Mouse (Mus musculus): ENCODE results near the gene Elmo1. TPM values are rescaled to one million over a fixed set of nuclear protein-coding genes. Genes with fewer than 3 reads are reported as not detected.

The Elmo1 gene
- polyA plus RNA-seq, 1 experiment from 2014 or later: 10.6 TPM

DNA sequence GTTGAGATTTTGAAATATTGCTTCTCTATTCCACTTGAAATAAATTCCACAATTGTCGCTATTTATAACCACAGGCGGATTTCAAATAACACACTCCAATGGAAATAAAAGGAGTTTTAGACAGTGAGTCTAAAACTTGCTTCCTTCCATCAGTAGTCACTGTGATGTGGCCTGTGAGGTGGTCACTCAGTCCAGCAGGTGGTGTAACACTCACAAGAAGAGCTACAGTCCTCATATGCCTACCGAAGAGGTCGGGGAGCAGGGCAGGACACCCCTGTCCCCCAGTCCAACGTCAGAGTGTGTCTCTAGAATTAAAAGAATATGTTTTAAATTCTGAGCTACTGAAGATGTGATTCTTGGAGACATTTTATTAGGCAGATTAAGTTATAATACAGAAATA, 229.8 kb downstream of the Elmo1 start:
- Histone ChIP-seq H3K27me3 (replicated peaks; ENCODE audit: control insufficient read depth, insufficient read depth, low read length) (no peaks in the 10 kb centered on the region), H3K4me2 (no peak overlapping the region), H3K9me3 (ENCODE audit: control insufficient read depth, low read length) (no peaks in the 10 kb centered on the region), H3K36me3 (ENCODE audit: control insufficient read depth, insufficient read depth, low read length) (no peaks in the 10 kb centered on the region), H3K9ac (ENCODE audit: low read depth, low read length) (no peak overlapping the region), H3K27ac (ENCODE audit: low read depth, low read length) (no peak overlapping the region), H3K4me1 (replicated peaks; ENCODE audit: control insufficient read depth, insufficient read depth, low read length) (no peaks in the 10 kb centered on the region), H3K4me3 (ENCODE audit: low read depth, low read length) (no peak overlapping the region)
- no peak for ATAC-seq (replicated peaks; ENCODE audit: low FRiP score)
- 83% methylated on average over 5 of the region's 5 CpGs for WGBS
- DNase-seq (ENCODE audit: low spot score): no peak

DNA sequence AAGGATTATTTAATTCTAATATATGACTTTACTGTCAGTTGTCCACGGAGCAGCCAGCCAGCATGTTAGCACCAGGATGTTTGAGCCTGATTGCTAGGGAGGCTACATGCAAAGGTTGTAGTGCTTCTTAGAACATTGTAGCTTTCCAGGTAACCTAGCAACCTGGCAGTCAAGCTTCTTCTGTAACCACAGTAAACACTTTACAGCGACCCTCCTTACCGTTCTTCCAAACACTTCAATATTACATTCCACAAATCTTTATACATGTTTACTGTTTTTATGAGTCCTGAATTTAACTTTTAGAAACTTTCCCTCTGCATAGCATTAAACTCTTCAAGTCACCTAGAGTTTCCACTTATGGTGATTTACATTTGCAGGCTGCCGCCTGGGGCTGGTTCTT, 233.1 kb downstream of the Elmo1 start:
- 91% methylated on average over 4 of the region's 4 CpGs for WGBS
- DNase-seq (ENCODE audit: low spot score): no peak
- H3K4me1 ChIP-seq (replicated peaks; ENCODE audit: control insufficient read depth, insufficient read depth, low read length): no peaks in the 10 kb centered on the region
- no peaks in the 10 kb centered on the region for H3K9me3 ChIP-seq (ENCODE audit: control insufficient read depth, low read length)
- no peaks in the 10 kb centered on the region for H3K27me3 ChIP-seq (replicated peaks; ENCODE audit: control insufficient read depth, insufficient read depth, low read length)
- H3K27ac ChIP-seq (ENCODE audit: low read depth, low read length): no peak overlapping the region
- H3K4me2 ChIP-seq: no peak overlapping the region
- no peaks in the 10 kb centered on the region for H3K36me3 ChIP-seq (ENCODE audit: control insufficient read depth, insufficient read depth, low read length)
- no peak overlapping the region for H3K4me3 ChIP-seq (ENCODE audit: low read depth, low read length)
- no peak for ATAC-seq (replicated peaks; ENCODE audit: low FRiP score)
- H3K9ac ChIP-seq (ENCODE audit: low read depth, low read length): no peak overlapping the region

DNA sequence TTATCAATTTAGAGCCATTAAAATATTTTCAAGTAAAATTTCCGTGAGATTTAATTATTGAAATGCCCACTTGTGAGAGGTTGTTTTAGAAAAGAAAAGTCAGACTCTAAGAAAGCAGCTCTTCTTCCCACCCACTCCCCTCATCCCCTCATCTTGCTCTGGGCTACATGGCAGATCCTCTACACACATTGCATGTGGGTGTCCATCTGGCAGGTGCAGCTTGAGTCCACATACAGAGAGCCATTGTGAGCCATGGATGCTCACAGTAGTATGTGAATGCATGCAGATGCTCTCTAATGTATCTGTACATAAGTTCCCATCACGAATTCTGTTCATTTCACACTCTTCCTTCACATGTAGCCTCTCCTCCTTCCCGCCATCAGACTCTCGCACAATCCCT, 236.7 kb downstream of the Elmo1 start:
- Histone ChIP-seq H3K9me3 (ENCODE audit: control insufficient read depth, low read length) (no peaks in the 10 kb centered on the region), H3K4me1 (replicated peaks; ENCODE audit: control insufficient read depth, insufficient read depth, low read length) (no peaks in the 10 kb centered on the region), H3K27me3 (replicated peaks; ENCODE audit: control insufficient read depth, insufficient read depth, low read length) (no peaks in the 10 kb centered on the region), H3K4me2 (no peak overlapping the region), H3K27ac (ENCODE audit: low read depth, low read length) (no peak overlapping the region), H3K4me3 (ENCODE audit: low read depth, low read length) (no peak overlapping the region), H3K36me3 (ENCODE audit: control insufficient read depth, insufficient read depth, low read length) (no peaks in the 10 kb centered on the region), H3K9ac (ENCODE audit: low read depth, low read length) (no peak overlapping the region)
- DNase-seq (ENCODE audit: low spot score) (no peak), ATAC-seq (replicated peaks; ENCODE audit: low FRiP score) (no peak)
- WGBS: 81% methylated on average over 4 of the region's 4 CpGs

DNA sequence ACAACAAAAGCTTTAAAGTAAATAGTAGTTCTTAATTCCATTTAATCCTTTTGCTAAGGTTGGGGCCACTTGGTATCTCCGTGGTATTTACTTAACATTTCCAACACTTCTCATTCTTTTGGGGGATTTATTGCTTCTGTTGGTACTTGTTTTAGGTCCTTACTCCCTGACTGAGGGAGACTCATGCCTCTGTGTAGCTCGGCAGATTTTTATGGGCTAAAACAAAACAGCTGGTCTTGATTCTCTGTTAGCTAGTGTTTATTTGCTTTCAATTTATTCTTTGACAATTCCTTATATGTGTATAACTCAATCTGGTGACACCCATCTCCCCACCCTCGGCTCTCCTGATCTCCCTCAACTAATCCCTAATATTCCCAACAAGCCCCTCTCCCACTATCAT, 237.6 kb downstream of the Elmo1 start:
- no peak overlapping the region for H3K4me3 ChIP-seq (ENCODE audit: low read depth, low read length)
- ATAC-seq (replicated peaks; ENCODE audit: low FRiP score): no peak
- H3K4me1 ChIP-seq (replicated peaks; ENCODE audit: control insufficient read depth, insufficient read depth, low read length): no peaks in the 10 kb centered on the region

DNA sequence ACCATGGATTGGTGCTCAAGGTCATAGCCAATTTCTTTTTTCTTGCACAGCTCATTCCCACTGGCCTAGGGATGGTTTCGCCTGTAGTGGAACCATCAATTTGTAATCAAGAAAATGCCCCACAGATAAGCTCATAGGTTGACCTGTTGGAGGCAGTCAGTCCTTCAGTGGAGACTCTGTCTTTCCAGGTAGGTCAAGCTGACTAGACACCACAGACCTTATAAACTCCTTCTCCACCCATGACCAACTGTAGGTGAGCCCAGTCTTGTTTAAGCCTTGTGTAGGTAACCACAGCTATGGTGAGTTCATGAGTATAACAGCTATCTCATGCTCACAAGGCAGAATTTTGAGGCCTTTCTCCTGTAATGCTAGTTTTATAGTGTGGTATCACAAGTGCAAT, 238.3 kb downstream of the Elmo1 start:
- H3K9ac ChIP-seq (ENCODE audit: low read depth, low read length): no peak overlapping the region
- no peaks in the 10 kb centered on the region for H3K27me3 ChIP-seq (replicated peaks; ENCODE audit: control insufficient read depth, insufficient read depth, low read length)
- H3K9me3 ChIP-seq (ENCODE audit: control insufficient read depth, low read length): no peaks in the 10 kb centered on the region
- ATAC-seq (replicated peaks; ENCODE audit: low FRiP score) (no peak), DNase-seq (ENCODE audit: low spot score) (no peak)
- WGBS: 85% methylated on average over 1 of the region's 1 CpGs
- no peak overlapping the region for H3K4me3 ChIP-seq (ENCODE audit: low read depth, low read length)
- no peak overlapping the region for H3K27ac ChIP-seq (ENCODE audit: low read depth, low read length)
- H3K36me3 ChIP-seq (ENCODE audit: control insufficient read depth, insufficient read depth, low read length): no peaks in the 10 kb centered on the region
- no peak overlapping the region for H3K4me2 ChIP-seq
- H3K4me1 ChIP-seq (replicated peaks; ENCODE audit: control insufficient read depth, insufficient read depth, low read length): no peaks in the 10 kb centered on the region

More for the DNA sequence above, 237.6 kb downstream of the Elmo1 start:
- Histone ChIP-seq H3K9ac (ENCODE audit: low read depth, low read length) (no peak overlapping the region), H3K27me3 (replicated peaks; ENCODE audit: control insufficient read depth, insufficient read depth, low read length) (no peaks in the 10 kb centered on the region), H3K36me3 (ENCODE audit: control insufficient read depth, insufficient read depth, low read length) (no peaks in the 10 kb centered on the region), H3K4me2 (no peak overlapping the region), H3K9me3 (ENCODE audit: control insufficient read depth, low read length) (no peaks in the 10 kb centered on the region), H3K27ac (ENCODE audit: low read depth, low read length) (no peak overlapping the region)
- DNase-seq (ENCODE audit: low spot score): no peak
- WGBS: 70% methylated on average over 3 of the region's 3 CpGs

DNA sequence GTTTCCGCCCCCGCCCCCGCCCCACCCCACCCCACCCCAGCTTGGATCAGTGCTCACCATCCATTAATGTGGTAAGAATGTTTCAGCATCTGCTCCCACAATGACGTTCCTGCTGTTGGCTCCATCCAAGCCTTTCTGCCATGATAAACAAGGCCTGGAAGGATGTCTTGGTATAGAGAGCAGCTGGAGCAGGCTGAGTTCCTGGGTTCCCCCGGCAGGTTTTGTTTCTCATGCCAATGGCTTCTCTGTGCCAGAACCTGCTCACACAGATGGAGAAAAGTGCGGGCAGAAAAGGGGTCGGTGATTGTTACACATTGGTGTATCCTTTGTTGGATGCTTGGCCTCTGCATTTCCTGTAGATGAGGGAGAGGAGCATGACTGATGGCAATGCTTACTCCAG, 240.6 kb downstream of the Elmo1 start:
- DNase-seq (ENCODE audit: low spot score): no peak
- no peaks in the 10 kb centered on the region for H3K36me3 ChIP-seq (ENCODE audit: control insufficient read depth, insufficient read depth, low read length)
- 85% methylated on average over 7 of the region's 7 CpGs for WGBS
- H3K9ac ChIP-seq (ENCODE audit: low read depth, low read length): no peak overlapping the region
- H3K27ac ChIP-seq (ENCODE audit: low read depth, low read length): no peak overlapping the region
- no peaks in the 10 kb centered on the region for H3K27me3 ChIP-seq (replicated peaks; ENCODE audit: control insufficient read depth, insufficient read depth, low read length)
- no peaks in the 10 kb centered on the region for H3K9me3 ChIP-seq (ENCODE audit: control insufficient read depth, low read length)
- H3K4me2 ChIP-seq: no peak overlapping the region
- no peak for ATAC-seq (replicated peaks; ENCODE audit: low FRiP score)
- no peak overlapping the region for H3K4me3 ChIP-seq (ENCODE audit: low read depth, low read length)
- no peaks in the 10 kb centered on the region for H3K4me1 ChIP-seq (replicated peaks; ENCODE audit: control insufficient read depth, insufficient read depth, low read length)

DNA sequence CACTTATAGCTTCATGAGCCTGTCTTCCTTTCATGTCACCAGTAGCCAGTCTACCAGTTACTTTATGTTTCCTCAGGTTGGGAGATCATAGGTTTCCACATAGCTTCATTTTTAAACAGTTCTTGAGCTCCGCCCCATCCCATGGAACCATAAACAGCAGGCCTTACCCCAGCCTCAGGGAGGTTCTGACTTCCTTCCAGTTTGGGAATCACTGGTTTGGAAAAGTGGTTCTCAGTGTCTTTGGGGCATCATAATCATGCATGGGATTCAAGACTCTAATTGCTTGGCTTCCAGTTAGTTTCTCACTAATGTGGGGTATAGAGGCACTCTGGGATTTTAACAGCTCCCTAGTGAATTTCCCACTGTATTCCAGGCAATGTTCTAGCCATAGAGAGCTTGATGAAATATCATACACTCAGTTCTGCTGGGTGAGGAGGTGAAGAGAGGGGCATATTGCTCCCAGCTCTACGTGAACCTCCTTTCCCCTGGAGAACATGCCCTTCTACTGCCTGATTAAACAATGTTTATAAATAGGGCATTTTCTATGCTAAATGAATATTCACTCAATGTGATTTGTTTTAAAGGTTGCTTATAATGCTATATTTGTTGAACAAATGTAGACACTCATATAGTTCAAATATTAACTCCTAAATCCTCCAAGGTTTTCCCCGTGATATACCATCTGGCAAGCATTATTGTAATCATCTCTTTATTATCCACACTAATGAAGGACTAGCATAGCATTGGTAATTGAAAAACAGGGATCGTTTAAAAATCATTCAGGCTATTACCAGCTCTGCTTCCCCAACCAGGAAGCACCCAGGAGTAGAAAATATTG, 244.9 kb downstream of the Elmo1 start:
- Histone ChIP-seq H3K27me3 (replicated peaks; ENCODE audit: control insufficient read depth, insufficient read depth, low read length) (no peaks in the 10 kb centered on the region), H3K4me3 (ENCODE audit: low read depth, low read length) (no peak overlapping the region), H3K36me3 (ENCODE audit: control insufficient read depth, insufficient read depth, low read length) (no peaks in the 10 kb centered on the region), H3K9me3 (ENCODE audit: control insufficient read depth, low read length) (no peaks in the 10 kb centered on the region), H3K27ac (ENCODE audit: low read depth, low read length) (no peak overlapping the region), H3K4me1 (replicated peaks; ENCODE audit: control insufficient read depth, insufficient read depth, low read length) (no peaks in the 10 kb centered on the region), H3K9ac (ENCODE audit: low read depth, low read length) (no peak overlapping the region), H3K4me2 (no peak overlapping the region)
- 82% methylated on average over 4 of the region's 4 CpGs for WGBS
- DNase-seq (ENCODE audit: low spot score): no peak
- ATAC-seq (replicated peaks; ENCODE audit: low FRiP score): no peak

DNA sequence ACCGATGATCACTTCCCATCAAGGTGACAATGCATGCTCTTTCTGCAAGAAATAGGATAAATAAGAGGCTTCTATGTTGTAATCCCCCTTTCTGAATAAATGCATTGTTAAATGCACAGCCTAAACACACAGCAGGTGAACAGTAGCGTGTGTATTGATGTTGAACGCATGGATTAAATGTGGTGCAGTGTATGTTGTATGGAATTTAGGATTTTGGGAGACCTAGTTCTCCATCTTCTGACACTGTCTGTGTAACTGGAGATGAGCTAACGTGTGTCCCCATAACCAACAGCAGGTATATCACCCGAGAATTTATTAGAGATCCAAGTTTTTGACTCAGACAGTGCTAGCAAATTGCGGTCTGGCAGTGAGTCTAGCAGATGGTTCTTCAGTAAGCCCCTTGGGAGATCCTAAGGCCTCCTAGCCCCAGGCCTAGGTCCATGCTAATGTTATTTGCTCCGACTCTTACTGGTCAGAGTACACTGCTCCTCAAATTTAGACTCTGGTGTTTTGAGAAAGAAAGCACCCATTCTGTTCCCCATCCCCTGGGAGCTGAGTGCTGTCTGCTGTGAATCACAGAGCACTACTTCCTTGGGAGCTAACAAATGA, 245.6 kb downstream of the Elmo1 start:
- Histone ChIP-seq H3K9ac (ENCODE audit: low read depth, low read length) (no peak overlapping the region), H3K4me1 (replicated peaks; ENCODE audit: control insufficient read depth, insufficient read depth, low read length) (no peaks in the 10 kb centered on the region), H3K9me3 (ENCODE audit: control insufficient read depth, low read length) (no peaks in the 10 kb centered on the region), H3K27ac (ENCODE audit: low read depth, low read length) (no peak overlapping the region), H3K36me3 (ENCODE audit: control insufficient read depth, insufficient read depth, low read length) (no peaks in the 10 kb centered on the region), H3K4me2 (no peak overlapping the region), H3K4me3 (ENCODE audit: low read depth, low read length) (no peak overlapping the region), H3K27me3 (replicated peaks; ENCODE audit: control insufficient read depth, insufficient read depth, low read length) (no peaks in the 10 kb centered on the region)
- no peak for DNase-seq (ENCODE audit: low spot score)
- ATAC-seq (replicated peaks; ENCODE audit: low FRiP score): no peak
- 85% methylated on average over 7 of the region's 7 CpGs for WGBS

DNA sequence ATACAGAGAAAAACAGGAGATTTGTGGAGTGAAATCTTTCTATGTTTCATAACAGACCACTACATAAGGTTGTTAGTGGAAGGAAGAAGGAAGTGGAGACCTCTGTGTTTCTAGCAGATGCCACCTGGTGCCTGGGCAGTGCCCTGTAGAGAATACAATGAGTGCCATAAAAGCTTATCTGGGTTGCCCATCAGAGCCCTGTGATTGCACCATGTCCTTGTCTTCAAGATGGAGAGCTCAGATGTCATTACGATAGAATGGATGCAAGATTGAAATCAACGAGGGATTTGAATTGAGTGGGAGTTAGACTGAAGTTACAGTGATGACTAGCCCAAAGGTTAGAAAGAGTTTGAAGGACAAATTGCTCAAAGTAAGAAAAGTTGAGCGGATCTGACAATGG, 252.5 kb downstream of the Elmo1 start:
- Histone ChIP-seq H3K4me3 (ENCODE audit: low read depth, low read length) (no peak overlapping the region), H3K27ac (ENCODE audit: low read depth, low read length) (no peak overlapping the region), H3K4me1 (replicated peaks; ENCODE audit: control insufficient read depth, insufficient read depth, low read length) (no peaks in the 10 kb centered on the region), H3K27me3 (replicated peaks; ENCODE audit: control insufficient read depth, insufficient read depth, low read length) (no peaks in the 10 kb centered on the region), H3K36me3 (ENCODE audit: control insufficient read depth, insufficient read depth, low read length) (no peaks in the 10 kb centered on the region), H3K9me3 (ENCODE audit: control insufficient read depth, low read length) (no peaks in the 10 kb centered on the region), H3K4me2 (no peak overlapping the region), H3K9ac (ENCODE audit: low read depth, low read length) (no peak overlapping the region)
- WGBS: 71% methylated on average over 3 of the region's 3 CpGs
- DNase-seq (ENCODE audit: low spot score) (no peak), ATAC-seq (replicated peaks; ENCODE audit: low FRiP score) (no peak)
